Mouse (Mus musculus): Measurements from ENCODE around the gene Pou2f3.

GRCm38 (mm10) chr9:43238167-43238566 lies 28.0 kb upstream of the Pou2f3 start:
- TF ChIP-seq USF1 (IDR thresholded peaks at IDR 0.05; ENCODE audit: low read depth, low read length), result no peak
- no peak for TF ChIP-seq MEF2A (IDR thresholded peaks at IDR 0.05; ENCODE audit: extremely low read depth, insufficient replicate concordance, low read depth, low read length, poor library complexity, severe bottlenecking)
- TF ChIP-seq CTCF (IDR thresholded peaks at IDR 0.05 in 2 of 3, conservative IDR thresholded peaks at IDR 0.05 in 1 of 3; ENCODE audit: control insufficient read depth in 1 of 3, insufficient read depth in 1 of 3, low read depth in 2 of 3, low read length in 3 of 3, poor library complexity in 1 of 3, severe bottlenecking in 1 of 3), result no peak
- no peak for TF ChIP-seq MAFK (IDR thresholded peaks at IDR 0.05; ENCODE audit: borderline replicate concordance, low read depth, low read length)
- peak; percentile 33; the same call in 1 of the 2 replicates for TF ChIP-seq TAL1 (IDR thresholded peaks at IDR 0.05; ENCODE audit: low read length)
- TF ChIP-seq POLR2A (IDR thresholded peaks at IDR 0.05; ENCODE audit: control insufficient read depth in 1 of 2, insufficient read depth in 1 of 2, low read depth in 1 of 2, low read length in 2 of 2, poor library complexity in 1 of 2), result peak in 1 of 2 experiments; percentile 47; a peak in 1 of 4 replicates
- TF ChIP-seq ZMIZ1 (IDR thresholded peaks at IDR 0.05; ENCODE audit: low read depth, low read length), result 0 out of 2 replicates have a peak, but pooled peaks have one; percentile 45
- no peak for TF ChIP-seq BHLHE40 (IDR thresholded peaks at IDR 0.05; ENCODE audit: borderline replicate concordance, low read depth, low read length)

Measured in MEL (cell line).